Mouse (Mus musculus): ENCODE results near the gene Isg20l2. TPM values are rescaled to one million over a fixed set of nuclear protein-coding genes. Genes with fewer than 3 reads are reported as not detected.
A peak's percentile ranks its signal among the peaks of the same experiment; 100 is the strongest.

The Isg20l2 gene
- total RNA-seq, 2 experiments from 2014 or later, result 19.4 to 20.6 TPM

DNA sequence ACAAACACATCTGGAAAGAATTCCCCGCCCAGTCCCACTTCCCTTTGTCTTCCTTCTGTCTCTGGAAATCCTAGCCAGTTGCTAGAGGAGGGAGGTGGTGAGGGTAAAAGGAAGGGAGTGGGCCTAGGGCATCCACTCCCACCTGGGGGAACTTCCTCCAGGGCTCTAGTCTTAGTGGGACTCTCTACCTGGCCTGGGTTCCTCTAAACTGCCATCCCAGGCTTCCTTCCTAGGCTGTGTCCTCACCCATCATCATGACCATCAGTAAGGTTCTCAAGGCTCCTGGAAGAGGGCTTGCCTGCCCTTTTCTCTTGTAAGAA, 16.4 kb downstream of the Isg20l2 start:
- DNase-seq (ENCODE audit: low spot score in 2 of 2), result no peak

DNA sequence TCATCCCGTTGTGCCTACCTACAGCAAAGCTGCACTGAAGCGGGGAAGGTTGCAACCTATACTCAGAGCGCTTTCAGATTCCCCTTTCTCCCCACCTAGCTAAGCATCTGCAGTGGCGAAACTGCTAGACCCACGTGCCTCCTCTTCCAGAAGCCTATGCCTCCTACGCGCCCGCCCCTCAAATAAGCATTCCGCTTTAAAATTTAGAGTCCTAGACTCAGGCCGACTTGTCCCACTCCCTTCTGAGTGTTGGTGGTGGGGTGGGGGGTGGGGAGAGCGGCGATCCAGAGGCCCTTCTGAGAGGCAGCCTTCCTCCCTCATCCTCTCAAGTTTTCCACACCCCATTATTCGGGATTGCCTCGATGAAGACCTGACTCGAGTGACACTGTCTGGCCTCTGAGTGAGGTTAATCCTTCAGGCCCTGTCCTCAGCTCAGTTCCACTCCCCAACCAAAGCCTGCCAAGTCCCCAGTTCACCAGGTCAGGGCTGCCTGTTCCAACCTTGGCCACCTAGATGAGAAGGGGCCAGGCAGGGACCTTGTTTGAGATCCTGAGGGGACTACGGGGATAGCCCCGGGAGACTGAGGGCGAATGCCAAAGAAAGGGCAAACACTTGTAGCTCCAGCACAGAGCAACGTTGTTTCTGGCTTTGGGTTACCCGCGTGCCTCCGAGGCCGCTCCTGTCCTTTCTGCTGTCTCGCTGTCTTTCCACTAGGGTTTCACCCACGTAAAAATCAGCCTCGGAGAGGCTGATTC, 17.1 kb downstream of the Isg20l2 start:
- no peak for DNase-seq (ENCODE audit: low spot score in 2 of 2)

DNA sequence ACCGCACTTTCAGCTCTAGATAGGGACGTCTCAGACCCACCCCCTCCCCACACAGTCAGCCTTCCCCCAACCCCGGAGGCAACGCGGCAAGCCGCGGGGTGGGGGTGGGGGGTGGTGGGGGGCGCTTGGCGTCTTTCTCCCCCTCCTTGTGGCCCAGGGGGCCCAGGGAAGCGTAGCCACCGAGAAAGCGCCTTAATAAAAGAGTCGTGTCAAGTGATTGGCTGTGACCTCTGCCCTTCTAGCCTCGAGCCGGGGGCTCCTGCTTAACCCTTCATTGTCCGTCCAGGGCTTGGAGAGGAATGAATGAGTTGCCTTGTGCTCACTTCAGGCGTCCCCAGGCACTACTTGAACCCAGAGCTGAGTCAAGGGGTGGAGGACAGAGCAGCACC, 17.7 kb downstream of the Isg20l2 start:
- no peak for DNase-seq (ENCODE audit: low spot score in 2 of 2)

DNA sequence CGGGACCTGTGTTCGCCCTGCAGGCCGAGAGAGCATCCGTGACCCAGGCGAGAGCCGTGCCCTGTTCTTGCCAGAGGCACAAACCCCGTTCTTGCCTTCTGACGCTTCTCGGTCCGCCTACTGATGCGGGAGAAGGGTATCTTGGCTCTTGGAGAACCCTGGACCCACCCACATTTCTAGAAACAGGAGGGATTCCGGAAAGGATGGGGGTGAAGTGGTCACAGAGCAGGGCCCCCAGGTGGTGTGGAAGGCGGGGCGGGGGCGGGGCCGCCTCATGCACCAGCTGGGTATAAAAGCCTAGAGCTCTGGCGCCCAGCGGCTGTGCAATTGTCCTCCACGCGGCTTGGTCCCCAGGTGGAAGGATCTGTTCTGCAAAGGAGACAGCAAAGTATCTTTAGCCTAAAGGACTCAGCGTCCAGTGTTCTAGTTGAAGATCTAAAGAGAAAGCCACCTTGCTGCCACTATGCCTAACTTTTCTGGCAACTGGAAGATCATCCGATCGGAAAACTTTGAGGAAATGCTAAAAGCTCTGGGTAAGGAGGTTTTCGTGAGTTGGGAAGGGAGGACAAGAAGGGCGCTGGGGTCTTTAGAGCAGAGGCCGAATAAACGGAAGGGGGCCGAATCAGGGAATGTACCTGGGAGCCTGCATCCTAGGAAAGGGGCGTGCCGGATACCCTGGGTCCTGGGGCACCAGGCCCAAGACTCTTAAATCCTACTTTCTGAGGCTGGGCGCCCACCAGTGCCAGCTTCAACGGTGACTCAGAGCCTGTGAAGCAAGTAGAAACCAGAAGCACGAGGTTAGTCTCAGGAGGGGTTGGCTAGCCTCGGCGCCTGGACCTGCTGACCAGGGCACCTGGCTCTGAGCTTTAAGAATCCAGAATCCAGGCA, 18.5 kb downstream of the Isg20l2 start, which contains the start of gene Crabp2:
Crabp2 (plus strand) TSS at position 289 of the 888 bp plus-strand sequence.
- DNase-seq (ENCODE audit: low spot score in 2 of 2), result no peak

DNA sequence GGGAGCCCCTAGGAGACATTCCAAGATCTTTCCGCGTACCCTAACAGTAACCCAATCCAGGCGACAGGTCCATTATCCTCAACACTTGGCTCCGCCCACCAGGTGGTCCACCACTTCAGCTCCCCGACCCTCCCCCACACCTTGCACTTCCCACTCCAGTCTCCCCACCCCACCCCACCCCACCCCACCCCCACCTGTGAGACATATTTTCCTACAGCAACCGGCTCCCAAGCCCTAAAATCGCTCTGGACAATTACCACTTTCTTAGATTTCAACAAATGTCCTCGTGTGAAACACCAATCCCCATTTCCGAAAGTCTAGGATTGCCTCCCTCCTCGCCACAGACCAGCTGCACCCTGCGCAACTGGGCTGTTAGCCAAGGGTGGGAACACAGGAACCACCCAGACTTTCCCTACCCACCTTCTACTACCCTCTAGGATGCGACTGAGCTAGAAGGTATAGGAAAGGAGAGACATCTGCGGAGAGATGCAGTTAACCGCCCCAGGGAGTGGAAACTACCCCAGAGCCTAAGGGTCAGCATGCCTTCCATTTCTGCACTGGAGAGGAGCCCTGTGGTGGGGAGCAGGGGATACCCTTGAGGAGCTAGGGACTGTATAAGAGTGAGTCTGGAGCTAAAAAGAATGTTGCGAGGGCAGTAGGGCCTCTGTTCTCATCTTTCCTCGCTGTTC, 19.3 kb downstream of the Isg20l2 start:
- no peak for DNase-seq (ENCODE audit: low spot score in 2 of 2)

DNA sequence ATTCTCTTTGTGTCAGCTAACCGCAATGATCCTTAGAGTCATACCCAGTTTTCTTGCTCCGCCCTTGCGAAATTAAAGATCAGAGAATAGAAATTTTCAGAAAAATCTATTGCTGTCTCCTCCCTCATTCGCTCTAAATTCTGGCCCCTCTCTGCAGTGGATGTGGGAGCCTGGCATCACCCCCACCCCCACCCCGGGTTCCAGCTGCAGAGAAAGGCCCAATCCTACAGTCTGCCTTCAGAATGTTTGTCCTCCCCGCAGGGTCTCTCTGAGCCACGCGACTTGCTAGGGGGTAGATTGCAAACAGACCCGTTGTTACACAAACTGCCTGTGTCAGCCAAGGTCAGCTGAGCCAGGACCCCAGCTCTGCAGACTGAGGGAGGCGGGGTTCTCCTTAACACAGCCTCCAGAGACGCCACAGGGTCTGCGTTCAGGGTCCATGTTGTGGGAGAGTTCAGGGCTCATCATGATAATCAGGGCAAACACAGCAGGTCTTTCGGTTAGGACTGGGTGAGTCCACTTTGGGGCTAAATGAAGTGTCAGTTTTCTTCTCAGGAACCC, 19.9 kb downstream of the Isg20l2 start:
- no peak for DNase-seq (ENCODE audit: low spot score in 2 of 2)

DNA sequence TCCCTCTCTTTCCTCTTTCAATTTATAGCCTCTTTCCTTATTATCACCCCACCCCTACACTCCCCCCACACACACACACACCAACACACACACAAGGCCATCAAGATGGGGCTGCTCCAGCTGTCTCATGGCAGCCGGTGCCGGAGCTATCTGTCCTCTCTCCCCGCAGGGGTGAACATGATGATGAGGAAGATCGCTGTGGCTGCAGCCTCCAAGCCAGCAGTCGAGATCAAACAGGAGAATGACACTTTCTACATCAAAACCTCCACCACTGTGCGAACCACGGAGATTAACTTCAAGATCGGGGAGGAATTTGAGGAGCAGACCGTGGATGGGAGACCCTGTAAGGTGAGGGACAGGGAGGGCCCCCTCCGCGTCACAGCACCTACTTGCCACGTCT, 21.8 kb downstream of the Isg20l2 start:
- no peak for DNase-seq (ENCODE audit: low spot score in 2 of 2)

DNA sequence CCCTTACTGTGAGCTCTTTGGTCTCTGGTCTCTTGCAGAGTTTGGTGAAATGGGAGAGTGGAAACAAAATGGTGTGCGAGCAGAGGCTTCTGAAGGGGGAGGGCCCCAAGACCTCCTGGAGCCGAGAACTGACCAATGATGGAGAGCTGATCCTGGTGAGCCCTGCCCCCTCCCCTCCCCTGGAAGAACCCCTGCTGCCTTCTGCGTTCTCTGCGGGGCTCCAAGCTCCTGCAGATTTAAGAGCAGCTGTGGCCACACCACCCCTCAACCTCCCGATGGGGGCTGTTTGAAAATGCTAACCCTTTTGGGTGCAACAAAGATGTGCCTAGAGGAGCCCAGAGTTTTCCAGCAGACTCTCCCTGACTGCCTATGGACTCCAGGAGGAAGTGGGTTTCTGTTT, 22.3 kb downstream of the Isg20l2 start:
- DNase-seq (ENCODE audit: low spot score in 2 of 2), result no peak

DNA sequence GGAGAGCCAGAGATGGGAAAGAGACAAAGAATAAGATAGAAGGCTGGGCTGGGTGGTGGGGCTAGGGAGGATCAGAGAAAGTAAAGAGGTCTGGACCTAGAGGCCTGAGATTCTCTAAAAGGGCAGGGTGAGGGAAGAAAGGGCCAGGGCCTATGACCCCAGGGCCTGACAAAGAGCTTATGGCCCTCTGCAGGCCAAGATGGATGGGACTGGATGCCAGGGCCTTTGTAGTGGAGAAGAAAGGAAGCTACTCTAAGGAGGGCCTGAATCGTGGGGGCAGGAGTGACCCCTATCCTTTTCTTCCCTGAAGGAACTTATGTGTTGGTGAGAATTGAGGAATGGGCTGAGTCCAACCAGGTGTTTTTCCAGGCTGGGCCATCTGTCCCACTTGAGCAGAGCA, 27.9 kb downstream of the Isg20l2 start:
- no peak for DNase-seq (ENCODE audit: low spot score in 2 of 2)

DNA sequence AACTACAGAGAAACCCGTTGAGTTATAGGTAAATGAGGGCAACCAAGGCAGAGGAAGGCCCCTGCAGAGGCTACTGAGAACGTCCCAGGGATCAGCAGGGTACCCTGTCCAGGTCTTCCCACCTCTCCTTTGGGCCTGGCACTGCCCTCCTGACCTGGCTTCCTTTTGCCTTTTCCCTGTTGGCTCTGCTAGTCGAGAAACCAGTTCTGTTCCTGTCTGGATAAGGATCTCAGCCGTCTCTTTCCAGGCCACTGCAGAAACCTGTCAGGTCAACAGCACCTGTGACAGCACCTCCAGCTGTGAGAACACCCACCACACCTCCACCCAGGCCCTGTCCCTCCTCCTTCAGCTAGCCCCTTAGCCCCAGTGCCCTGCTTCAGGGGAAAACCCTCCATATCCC, 28.4 kb downstream of the Isg20l2 start:
- DNase-seq (ENCODE audit: low spot score in 2 of 2), result no peak

DNA sequence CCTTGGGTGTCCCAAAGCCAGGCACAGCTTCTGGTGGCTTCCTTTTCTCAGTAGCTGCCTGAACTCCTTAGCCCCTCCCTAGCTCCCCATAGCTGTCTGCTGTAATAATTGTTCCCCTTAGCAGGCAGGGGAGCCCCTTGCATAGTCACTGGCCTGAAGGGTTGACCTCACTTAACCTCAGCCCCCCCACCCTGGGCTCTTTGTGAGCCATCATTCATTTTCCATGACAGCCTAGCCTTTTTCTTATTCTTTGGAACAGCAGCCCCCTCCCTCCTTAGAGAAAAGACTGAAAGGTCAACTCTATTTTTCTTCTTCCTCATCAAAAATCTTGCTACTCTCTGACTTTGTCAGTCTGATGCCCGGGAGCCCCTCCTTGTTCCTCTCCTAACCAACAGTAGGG, 28.9 kb downstream of the Isg20l2 start:
- DNase-seq (ENCODE audit: low spot score in 2 of 2), result no peak

DNA sequence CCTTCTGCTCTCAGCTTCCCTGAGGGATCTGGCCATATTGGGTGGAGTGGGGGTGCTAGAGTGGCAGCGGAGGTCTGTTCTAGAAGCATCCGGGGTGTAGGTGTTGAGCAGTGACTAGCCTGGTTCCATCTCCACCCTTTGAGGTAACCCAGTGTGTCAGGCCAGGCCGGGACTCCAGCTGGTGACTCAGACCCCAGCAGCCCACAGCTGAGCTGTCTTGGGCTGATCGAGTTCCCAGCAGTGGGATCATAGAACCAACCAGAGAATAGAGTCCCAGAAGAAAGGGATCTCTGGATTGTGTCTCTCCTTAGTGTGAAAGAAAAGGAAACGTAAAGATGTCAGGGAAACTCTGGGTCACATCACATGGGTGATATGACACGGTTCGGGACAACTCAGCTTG, 29.3 kb downstream of the Isg20l2 start:
- no peak for DNase-seq (ENCODE audit: low spot score in 2 of 2)

DNA sequence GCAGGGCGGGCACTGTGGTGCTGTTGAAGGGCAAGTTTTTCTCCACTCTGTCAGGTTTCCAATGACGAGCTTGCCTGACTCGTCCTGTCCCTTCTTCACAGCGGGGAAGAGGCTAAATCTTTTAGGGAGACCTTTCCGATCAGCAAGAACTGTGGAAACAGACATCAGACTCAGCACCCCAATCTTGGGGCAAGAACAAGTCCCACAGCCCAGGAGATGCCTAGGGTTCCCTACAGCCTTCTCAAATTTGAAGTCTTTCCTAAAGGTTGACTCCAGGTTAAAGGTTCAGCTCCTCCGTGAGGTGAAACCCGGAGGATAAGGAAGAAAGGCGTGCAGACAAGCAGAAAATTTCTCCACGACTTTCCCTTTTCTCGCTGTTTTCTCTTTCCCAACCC, 30.1 kb downstream of the Isg20l2 start:
- DNase-seq (ENCODE audit: low spot score in 2 of 2), result no peak

DNA sequence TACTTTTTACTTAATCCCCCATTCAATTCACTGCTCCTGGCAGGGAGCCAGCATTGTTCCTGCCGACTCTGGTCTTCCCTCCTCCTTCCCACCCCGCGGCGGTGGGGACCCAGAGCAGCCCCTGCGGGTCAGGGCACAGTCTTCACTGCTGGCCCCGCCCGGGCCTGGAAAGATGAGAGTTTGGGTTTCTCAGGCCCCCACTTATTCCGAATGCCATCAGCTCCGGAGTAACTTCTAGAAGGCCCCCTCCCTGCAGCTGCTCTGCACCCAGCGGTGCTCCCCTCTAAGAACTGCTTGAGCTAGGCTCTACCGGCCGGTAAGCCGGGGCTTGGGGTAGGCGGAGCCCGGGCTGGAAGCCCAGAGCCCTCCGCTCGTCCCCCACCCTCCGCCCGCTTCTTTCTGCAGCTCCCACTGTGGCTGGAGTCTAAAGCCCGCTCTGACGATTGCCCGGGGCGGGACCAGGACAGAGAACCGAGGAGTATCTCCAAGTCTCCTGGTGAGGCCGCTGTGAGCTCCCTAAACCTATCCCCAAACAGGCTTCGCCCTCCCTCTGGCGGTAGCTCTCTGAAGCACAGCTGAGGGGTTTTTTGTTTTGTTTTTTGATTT, 30.6 kb downstream of the Isg20l2 start:
- DNase-seq (ENCODE audit: low spot score in 2 of 2), result peak; percentile 72 to 74

DNA sequence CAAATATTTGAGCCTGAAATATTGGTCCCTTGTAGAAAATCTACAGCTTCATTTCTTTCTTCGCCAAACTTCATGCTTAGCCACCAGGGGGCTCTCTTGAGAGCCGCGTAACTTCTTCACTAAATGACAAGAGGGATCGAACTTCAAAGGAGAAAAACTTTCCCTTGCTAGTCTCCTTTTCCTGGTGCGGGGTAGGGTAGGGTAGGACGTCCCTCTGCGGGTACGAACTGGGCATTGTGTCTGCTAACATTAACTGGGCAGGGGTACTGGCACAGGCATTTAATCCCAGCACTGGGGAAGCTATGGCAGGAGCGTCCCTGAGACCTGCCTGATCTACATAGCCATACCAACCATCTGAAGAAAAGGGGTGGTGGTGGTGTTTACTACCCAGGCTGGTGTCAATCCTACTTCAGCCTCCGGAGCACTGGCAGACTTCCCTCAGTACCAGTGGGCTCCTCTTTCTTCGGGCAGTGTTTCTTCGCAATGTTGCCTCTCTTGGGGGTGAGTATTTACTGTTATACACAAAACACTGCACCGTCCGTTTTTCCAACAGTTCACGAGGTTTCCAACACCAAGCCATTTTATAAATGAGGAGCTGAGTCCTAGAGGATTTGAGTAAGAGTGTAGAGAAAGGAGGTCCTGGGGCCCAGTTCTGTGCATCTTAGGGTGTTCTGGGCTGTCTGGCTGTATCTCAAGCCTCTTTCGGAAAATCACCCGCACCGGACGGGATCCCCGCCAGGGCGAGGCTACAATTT, 40.2 kb downstream of the Isg20l2 start:
- DNase-seq (ENCODE audit: low spot score in 2 of 2), result peak; percentile 55 to 62

DNA sequence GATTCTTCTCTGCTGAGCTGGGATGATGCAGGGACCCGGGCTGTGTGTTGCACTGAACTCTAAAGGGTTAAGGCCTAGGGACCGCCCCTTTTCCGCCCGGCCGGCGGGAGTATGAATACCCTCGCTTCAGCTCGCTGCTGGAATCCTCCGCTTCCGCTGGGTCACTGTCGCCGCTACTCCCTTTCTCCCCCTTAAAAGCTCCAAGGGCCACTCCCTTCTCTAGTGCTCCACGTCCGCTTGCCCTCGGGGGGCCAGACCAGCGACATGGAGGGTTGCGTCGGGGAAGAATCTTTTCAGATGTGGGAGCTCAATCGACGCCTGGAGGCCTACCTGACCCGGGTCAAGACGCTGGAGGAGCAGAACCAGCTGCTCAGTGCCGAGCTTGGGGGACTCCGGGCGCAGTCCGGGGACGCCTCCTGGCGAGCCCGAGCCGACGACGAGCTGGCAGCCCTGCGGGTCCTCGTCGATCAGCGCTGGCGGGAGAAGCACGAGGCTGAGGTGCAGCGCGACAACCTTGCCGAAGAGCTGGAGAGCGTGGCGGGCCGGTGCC, 40.9 kb downstream of the Isg20l2 start, which contains the start of gene Nes:
Nes (plus strand) TSS at position 140 of the 550 bp plus-strand sequence.
- DNase-seq (ENCODE audit: low spot score in 2 of 2), result peak in 1 of 2 experiments; percentile 54

DNA sequence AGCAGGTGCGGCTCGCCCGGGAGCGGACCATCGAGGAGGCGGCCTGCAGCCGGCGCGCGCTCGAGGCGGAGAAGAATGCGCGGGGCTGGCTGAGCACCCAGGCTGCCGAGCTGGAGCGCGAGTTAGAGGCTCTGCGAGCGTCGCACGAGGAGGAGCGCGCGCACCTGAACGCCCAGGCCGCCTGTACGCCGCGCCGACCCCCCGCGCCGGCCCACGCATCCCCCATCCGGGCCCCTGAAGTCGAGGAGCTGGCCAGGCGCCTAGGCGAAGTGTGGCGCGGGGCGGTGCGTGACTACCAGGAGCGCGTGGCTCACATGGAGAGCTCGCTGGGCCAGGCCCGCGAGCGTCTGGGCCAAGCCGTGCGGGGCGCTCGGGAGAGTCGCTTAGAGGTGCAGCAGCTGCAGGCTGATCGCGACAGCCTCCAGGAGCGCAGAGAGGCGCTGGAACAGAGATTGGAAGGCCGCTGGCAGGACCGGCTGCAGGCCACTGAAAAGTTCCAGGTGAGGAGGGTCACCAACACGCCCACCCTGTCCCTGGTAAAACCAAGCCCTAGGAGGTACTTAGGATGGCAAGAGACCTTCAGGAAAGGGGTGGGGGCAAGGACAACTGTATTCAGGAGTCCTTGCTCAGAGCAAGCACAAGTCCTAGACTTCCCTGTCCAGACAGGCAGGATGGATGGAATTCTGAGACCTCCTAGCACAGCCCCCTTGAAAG, 41.5 kb downstream of the Isg20l2 start:
- DNase-seq (ENCODE audit: low spot score in 2 of 2), result no peak

DNA sequence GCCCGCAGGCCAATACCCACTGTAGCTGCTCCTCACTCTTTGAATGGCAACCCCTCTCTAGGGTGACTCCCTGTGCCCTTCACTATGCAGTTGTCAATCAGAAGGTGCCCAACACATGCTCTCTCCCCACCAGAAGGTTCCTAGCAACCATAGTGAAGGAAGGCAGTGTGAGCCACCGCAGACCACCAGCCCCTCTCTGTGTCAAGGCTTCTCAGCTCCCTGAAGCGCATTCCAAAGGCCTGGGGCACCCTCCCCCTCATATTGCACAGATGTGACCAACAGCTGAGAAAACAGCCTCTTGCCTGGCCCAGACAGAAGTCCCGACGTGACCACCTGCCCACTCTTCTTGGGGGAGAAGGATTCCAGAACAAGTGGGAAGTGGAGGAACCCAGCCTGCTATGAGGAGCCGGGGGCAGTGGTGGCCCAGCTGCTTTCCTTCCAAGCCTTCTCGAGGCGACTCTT, 42.1 kb downstream of the Isg20l2 start:
- no peak for DNase-seq (ENCODE audit: low spot score in 2 of 2)

DNA sequence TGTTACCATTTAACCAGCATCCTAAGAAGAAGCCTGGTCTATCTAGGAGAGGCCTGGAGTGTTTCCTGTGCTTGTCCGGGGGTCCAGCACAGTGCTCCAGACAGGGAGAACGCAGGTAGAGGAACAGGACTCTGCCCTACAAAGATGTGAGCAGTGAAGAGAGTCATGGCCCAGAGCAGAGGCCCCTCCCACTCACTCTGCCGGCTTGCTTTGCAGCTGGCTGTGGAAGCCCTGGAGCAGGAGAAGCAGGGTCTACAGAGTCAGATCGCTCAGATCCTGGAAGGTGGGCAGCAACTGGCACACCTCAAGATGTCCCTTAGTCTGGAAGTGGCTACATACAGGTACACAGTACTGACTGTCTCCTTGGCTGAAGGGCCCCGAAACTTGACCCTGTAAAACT, 42.7 kb downstream of the Isg20l2 start:
- no peak for DNase-seq (ENCODE audit: low spot score in 2 of 2)

All from adrenal gland, adult 18-20 months (tissue).